Mouse (Mus musculus): Measurements from ENCODE around the gene Apba1.

Gene Apba1

GRCm38 (mm10) chr19:23758554-23759321 is at the start of gene Apba1:
Apba1 (plus strand) TSS chr19:23758887.
- DNase-seq = peak; percentile 99

GRCm38 (mm10) chr19:23746506-23746905 is 12.2 kb upstream of the Apba1 start:
- no peak for DNase-seq

GRCm38 (mm10) chr19:23757011-23757410 is 1.7 kb upstream of the Apba1 start:
- DNase-seq = peak; percentile 94

- DNase-seq = peak; percentile 99
These were observed 630 bp upstream of the Apba1 start for GRCm38 (mm10) chr19:23757961-23758553.

- DNase-seq = peak; percentile 95
These were observed 747 bp downstream of the Apba1 start for GRCm38 (mm10) chr19:23759322-23759945.

- peak; percentile 22 for DNase-seq
These were observed 4.7 kb downstream of the Apba1 start for GRCm38 (mm10) chr19:23763371-23763770.

- peak; percentile 48 for DNase-seq
These were observed 5.4 kb downstream of the Apba1 start for GRCm38 (mm10) chr19:23764051-23764450.

- peak; percentile 29 for DNase-seq
These were observed 10.2 kb downstream of the Apba1 start for GRCm38 (mm10) chr19:23768864-23769263.

- DNase-seq = peak; percentile 80
These were observed 12.1 kb downstream of the Apba1 start for GRCm38 (mm10) chr19:23770494-23771423.

GRCm38 (mm10) chr19:23771971-23772370 is 13.3 kb downstream of the Apba1 start:
- peak; percentile 61 for DNase-seq

GRCm38 (mm10) chr19:23775356-23775755 is 16.7 kb downstream of the Apba1 start:
- DNase-seq = no peak

- peak; percentile 6 for DNase-seq
These were observed 20.4 kb downstream of the Apba1 start for GRCm38 (mm10) chr19:23779130-23779529.

- peak; percentile 62 for DNase-seq
These were observed 21.4 kb downstream of the Apba1 start for GRCm38 (mm10) chr19:23780105-23780504.

- peak; percentile 61 for DNase-seq
These were observed 23.3 kb downstream of the Apba1 start for GRCm38 (mm10) chr19:23781968-23782367.

- DNase-seq = peak; percentile 74
These were observed 29.9 kb downstream of the Apba1 start for GRCm38 (mm10) chr19:23788420-23789132.

- peak; percentile 92 for DNase-seq
These were observed 33.0 kb downstream of the Apba1 start for GRCm38 (mm10) chr19:23791704-23792103.

GRCm38 (mm10) chr19:23792559-23792958 is 33.9 kb downstream of the Apba1 start:
- DNase-seq = peak; percentile 79

- peak; percentile 79 for DNase-seq
These were observed 35.8 kb downstream of the Apba1 start for GRCm38 (mm10) chr19:23794491-23794890.

- peak; percentile 28 for DNase-seq
These were observed 36.5 kb downstream of the Apba1 start for GRCm38 (mm10) chr19:23795156-23795555.

- DNase-seq = peak; percentile 98
These were observed 42.5 kb downstream of the Apba1 start for GRCm38 (mm10) chr19:23801174-23801573.

GRCm38 (mm10) chr19:23803221-23803870 is 44.7 kb downstream of the Apba1 start:
- peak; percentile 93 for DNase-seq

Data from heart, adult 11 months (tissue).